Mouse (Mus musculus) thymus, adult 2 months (tissue): Measurements from ENCODE around the gene Ezr. TPM values are rescaled to one million over a fixed set of nuclear protein-coding genes. Genes with fewer than 3 reads are reported as not detected.
"Not testable (repeated sequence)": the region's sequence is repeated elsewhere in the genome, so short reads cannot be mapped to it uniquely, and the experiment has no call there.

ENCODE experiments used
- DNase-seq: peaks from one replicate; pipeline ENCODE4 v3.0.0; 2021
- H3K27ac ChIP-seq: fragments of 200-500 bp; 2 replicates; pipeline ENCODE4 v1.5.1; 2012; ENCODE audit warnings: low read length, control low read depth; ENCODE audit not compliant: control insufficient read depth, insufficient read depth
- H3K27me3 ChIP-seq: fragments of 200-500 bp; 2 replicates; pipeline ENCODE4 v1.6.1; 2012; ENCODE audit warnings: mild to moderate bottlenecking, low read length, moderate library complexity, mixed read lengths; ENCODE audit not compliant: control insufficient read depth, insufficient read depth
- H3K36me3 ChIP-seq: fragments of 200-500 bp; 2 replicates; pipeline ENCODE4 v1.6.1; 2012; ENCODE audit warnings: mild to moderate bottlenecking, low read length, moderate library complexity; ENCODE audit not compliant: control insufficient read depth, insufficient read depth
- H3K4me1 ChIP-seq: fragments of 200-500 bp; replicated peaks from 2 replicates; pipeline ENCODE4 v1.6.1; 2012; ENCODE audit warnings: low read length; ENCODE audit not compliant: control insufficient read depth, insufficient read depth
- H3K4me3 ChIP-seq: fragments of 200-500 bp; 2 replicates; pipeline ENCODE4 v1.5.1; 2012; ENCODE audit warnings: mild to moderate bottlenecking, low read length, control low read depth, moderate library complexity; ENCODE audit not compliant: control insufficient read depth, insufficient read depth
- CTCF ChIP-seq: fragments of 200-500 bp; IDR thresholded peaks from 2 replicates; pipeline ENCODE4 v1.5.1; 2012; ENCODE audit warnings: mild to moderate bottlenecking, control low read depth, low read length, moderate library complexity, borderline replicate concordance; ENCODE audit not compliant: control insufficient read depth, poor library complexity, insufficient read depth; ENCODE audit errors: extremely low read depth
- POLR2A ChIP-seq: fragments of 200-500 bp; IDR thresholded peaks from 2 replicates; pipeline ENCODE4 v1.6.1; 2012; ENCODE audit warnings: mild to moderate bottlenecking, low read length, control low read depth, moderate library complexity; ENCODE audit not compliant: control insufficient read depth, poor library complexity, insufficient read depth; ENCODE audit errors: extremely low read depth
- WGBS: fragments of 180-500 bp; shearing (Covaris S2); methylation state at CpG from one replicate; pipeline ENCODE4 v1.1.7; 2018; 5-methylcytosine and 5-hydroxymethylcytosine counted together
- polyA plus RNA-seq: library from polyadenylated mRNA; depleted of rRNA; stranded (reverse); fragments of >200 nt; gene quantifications from 2 replicates; pipeline ENCODE4 v1.2.3, GENCODE M21; 2012

The Ezr gene
- polyA plus RNA-seq, 1 experiment, result 149 TPM

DNA sequence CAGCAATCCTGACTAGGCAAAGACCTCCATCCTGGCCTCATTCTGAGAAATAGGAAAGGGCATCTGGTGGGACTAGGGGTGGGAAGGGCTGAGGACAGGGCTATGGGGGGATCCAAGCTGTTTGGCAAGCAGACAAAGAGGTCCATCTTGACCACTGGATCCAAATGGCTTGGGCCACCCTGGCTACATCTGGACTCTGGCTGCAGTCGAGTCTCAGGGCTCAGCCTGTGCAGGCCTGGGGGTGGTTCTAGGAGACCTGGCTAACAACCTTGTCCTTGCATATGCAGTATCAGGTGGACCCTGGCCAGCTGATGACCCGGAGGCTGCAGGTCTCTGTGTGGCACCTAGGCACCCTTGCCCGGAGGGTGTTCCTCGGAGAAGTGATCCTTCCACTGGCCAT lies 49.9 kb downstream of the Ezr start:
- DNase-seq, result no peak
- Histone ChIP-seq H3K36me3 (peaks cover 60% of the 10 kb centered on the region), H3K4me1 (peaks cover 12% of the 10 kb centered on the region), H3K27ac (no peak overlapping the region), H3K4me3 (no peak overlapping the region), H3K27me3 (no peaks in the 10 kb centered on the region)
- 98% methylated on average over 4 of the region's 4 CpGs for WGBS
- TF ChIP-seq CTCF (no peak), POLR2A (no peak)

DNA sequence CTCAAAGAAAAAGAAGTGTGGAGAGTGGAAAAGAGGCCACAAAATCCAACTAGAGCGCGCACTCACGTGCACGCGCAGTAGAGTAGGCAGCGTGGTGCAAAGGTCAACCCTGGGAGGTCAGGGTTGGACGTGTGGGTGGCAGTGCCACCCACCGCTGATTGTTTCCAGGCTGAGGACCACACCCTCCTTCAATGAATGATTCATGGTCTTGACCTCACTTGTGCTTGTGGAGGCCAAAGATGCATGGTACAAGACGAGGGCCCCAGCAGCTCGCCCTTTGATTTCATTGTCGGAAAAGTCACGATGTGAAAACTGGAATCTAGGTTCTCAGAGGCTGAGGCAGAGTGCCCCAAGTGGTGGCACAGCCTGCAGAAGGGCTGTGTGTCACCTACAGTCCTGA lies 51.0 kb downstream of the Ezr start:
- TF ChIP-seq CTCF (no peak), POLR2A (no peak)
- WGBS, result 98% methylated on average over 12 of the region's 12 CpGs
- DNase-seq, result no peak

DNA sequence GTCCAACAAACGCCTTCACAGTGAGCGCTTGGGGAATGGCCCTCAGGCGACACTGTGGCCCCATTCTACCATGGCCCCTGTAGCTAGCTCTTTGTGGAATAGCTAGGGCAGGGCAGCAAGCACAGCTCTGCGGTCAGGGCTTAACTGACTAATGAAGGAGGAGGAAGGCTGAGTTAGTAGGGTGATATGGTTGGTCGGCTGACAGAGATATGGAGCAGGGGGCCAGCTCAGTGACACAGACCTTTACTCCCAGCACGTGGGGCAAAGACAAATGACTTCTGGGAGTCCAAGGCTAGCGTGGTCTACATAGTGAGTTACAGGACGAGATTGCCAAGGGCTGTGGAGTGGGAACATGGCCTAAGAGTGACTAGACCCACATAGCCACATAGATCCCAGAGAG lies 51.5 kb downstream of the Ezr start:
- 95% methylated on average over 8 of the region's 8 CpGs for WGBS
- no peak for TF ChIP-seq POLR2A
- no peak for TF ChIP-seq CTCF

More for the DNA sequence above, 51.0 kb downstream of the Ezr start:
- Histone ChIP-seq H3K27ac (no peak overlapping the region), H3K36me3 (peaks cover 50% of the 10 kb centered on the region), H3K4me3 (no peak overlapping the region), H3K4me1 (peaks cover 5% of the 10 kb centered on the region), H3K27me3 (no peaks in the 10 kb centered on the region)

DNA sequence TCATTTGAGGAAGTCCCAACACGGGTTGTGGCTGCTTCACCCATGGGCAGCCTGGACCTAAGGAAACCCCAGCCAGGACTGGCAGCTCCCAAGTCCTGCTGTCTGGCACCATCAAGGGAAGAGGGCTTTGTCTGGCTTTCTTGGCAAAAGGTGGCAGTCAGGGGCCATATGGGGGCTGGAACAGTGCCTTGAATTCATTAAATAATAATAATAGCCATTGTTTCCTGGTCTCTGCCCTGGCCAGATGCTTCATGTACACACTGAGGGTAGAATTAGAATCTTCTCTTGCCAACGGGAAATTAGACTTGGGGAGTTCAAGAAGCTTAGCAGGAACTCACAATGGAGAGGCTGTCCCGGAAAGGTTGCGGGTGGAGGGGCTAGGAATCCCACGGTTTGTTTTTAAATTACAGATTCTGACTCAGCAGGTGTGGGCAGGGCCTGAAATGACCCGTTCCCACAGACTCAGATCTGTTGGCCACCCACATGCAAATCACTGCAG lies 53.3 kb downstream of the Ezr start:
- no peak overlapping the region for H3K27ac ChIP-seq
- WGBS, result 50% methylated on average over 6 of the region's 6 CpGs
- no peaks in the 10 kb centered on the region for H3K4me1 ChIP-seq
- DNase-seq, result no peak
- H3K36me3 ChIP-seq, result peaks cover 39% of the 10 kb centered on the region
- no peak for TF ChIP-seq CTCF
- TF ChIP-seq POLR2A, result no peak
- H3K4me3 ChIP-seq, result no peak overlapping the region
- H3K27me3 ChIP-seq, result no peaks in the 10 kb centered on the region

More for the DNA sequence above, 51.5 kb downstream of the Ezr start:
- Histone ChIP-seq H3K4me1 (peaks cover under 1% of the 10 kb centered on the region; the same call in 1 of the 2 replicates), H3K27me3 (no peaks in the 10 kb centered on the region), H3K4me3 (no peak overlapping the region), H3K36me3 (peaks cover 46% of the 10 kb centered on the region), H3K27ac (no peak overlapping the region)
- DNase-seq, result no peak

DNA sequence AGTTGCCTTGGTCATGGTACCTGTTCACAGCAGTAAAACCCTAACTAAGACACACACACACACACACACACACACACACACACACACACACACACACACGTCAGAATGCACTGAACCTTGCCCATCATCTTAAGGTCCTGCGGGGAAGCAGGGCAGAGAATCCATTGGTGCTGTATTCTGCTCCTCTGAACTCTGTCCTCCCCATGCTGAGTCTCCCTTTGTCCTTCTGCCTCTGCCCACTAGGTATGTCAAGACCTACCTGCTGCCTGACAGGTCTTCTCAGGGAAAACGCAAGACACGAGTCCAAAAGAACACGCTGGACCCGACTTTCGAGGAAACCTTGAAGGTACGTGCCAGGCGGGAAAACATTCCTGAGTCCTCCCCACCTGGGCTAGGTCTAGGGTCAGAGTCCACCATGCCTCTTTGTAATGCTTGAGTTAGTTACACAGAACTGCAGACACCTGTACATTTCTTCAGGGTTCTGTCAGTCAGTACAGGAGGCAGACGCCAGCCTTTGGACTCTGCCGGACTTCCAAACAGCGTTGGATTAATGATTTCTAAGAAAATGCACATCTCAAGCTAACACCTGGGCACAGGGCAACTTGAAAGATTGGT lies 54.5 kb downstream of the Ezr start:
- Histone ChIP-seq H3K4me1 (no peaks in the 10 kb centered on the region), H3K4me3 (no peak overlapping the region), H3K36me3 (peaks cover 29% of the 10 kb centered on the region), H3K27ac (no peak overlapping the region), H3K27me3 (no peaks in the 10 kb centered on the region)
- DNase-seq, result no peak
- 96% methylated on average over 12 of the region's 12 CpGs for WGBS
- TF ChIP-seq CTCF, result no peak
- no peak for TF ChIP-seq POLR2A

DNA sequence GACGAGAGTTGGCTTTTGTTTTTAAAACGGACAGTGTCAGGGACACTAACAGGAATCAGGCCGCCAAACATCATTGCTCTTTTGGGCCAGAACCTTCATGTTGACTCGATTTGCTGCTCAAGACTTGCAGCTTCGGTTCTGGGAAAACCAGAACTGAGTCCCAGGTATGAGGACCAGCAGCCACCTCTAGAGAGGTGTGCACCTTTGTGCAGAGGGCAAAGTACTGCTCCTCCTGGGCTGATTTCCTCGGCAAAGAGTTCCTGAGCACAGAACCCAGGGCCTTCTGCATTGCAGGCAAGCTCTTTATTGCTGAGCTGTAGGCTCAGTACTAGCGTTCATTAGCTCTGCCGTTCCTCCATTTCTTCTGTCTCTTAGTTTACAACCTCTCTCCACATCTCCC lies 68.6 kb downstream of the Ezr start:
- not testable (repeated sequence) for H3K36me3 ChIP-seq, H3K27ac ChIP-seq, H3K4me3 ChIP-seq, H3K4me1 ChIP-seq, DNase-seq, H3K27me3 ChIP-seq
- WGBS, result 98% methylated on average over 8 of the region's 8 CpGs

DNA sequence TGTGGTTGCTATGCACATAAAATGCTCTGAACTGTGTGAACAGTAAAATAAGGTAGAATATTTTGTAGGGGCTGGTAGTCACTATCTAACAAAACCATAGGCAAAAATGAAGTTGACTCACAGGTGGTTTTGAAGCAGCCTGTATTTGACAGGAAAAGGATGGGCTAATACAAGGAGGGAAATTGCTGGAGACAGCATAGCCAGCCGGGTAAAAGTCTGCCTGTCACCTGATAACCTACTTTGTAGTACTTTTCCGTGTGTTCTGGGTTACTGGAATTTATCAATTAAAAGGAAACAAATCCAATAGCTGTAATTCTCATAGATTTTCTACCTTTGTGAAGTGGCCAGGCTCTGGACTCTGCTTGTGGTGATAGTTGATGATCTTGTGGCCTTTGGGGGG lies 69.1 kb downstream of the Ezr start:
- H3K4me1 ChIP-seq, H3K4me3 ChIP-seq, H3K36me3 ChIP-seq, DNase-seq, H3K27ac ChIP-seq, H3K27me3 ChIP-seq: not testable (repeated sequence)
- WGBS, result 91% methylated on average over 2 of the region's 2 CpGs

DNA sequence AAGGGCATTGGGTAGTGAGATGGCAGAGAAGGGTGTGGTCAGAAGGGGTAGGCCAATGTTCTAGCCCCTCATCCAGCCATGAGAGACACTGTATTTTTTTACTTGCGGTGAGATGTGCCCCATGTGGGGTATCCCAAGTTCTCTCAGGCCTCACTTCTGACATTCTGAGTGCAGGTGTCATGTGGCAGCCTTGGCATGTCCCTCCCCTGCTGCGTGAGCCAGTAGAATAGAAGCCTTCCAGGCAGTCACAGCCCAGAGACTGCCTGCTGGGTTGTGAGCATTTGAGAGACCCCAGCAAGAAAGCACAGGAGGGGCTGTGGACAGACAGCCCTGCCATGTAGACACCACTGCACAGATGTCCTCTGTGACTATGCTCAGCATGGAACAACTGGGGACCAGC lies 74.4 kb downstream of the Ezr start:
- H3K36me3 ChIP-seq, DNase-seq, H3K27ac ChIP-seq, H3K27me3 ChIP-seq, H3K4me3 ChIP-seq, H3K4me1 ChIP-seq: not testable (repeated sequence)
- WGBS, result 98% methylated on average over 2 of the region's 2 CpGs

DNA sequence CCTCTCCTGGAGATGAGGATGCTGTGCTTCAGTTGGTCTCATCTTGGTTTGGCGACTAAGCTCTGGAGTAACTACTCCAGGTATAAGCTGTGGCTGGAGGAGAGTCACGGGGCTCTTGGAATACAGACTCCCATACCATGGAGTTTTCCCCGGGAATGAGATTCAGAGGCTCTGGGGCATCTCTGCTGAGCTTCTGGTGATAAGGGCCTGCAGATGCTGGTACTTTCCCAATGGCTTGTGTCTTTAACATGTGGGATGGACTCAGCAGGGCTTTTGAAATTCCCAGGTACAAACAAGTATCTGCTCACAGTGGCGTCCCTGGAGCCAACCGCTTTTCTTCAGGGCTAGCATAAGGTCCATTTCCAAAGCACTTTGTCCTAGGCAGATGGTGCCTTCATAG lies 75.2 kb downstream of the Ezr start:
- not testable (repeated sequence) for H3K4me1 ChIP-seq, H3K27ac ChIP-seq, H3K4me3 ChIP-seq, H3K36me3 ChIP-seq, H3K27me3 ChIP-seq, DNase-seq
- 92% methylated on average over 5 of the region's 5 CpGs for WGBS

DNA sequence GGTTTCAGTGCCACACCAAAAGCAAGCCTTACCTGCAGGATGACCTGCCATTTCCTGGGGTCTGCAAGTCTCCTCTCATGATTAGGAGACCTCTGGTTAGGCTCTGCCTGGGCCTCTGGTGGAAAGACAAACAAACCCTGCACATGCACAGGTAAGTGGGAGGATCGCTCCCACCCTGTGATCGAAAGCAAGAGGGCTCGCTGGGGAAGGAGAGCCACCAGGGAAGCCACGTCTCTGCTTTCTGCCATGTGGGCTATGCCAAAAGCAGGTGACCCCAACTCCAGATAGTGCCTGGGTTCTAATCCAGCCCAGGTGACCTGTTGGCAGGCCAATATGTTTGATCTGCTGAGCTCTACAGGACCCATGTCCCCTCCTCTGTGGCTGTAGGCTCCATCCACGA lies 76.1 kb downstream of the Ezr start:
- not testable (repeated sequence) for DNase-seq, H3K36me3 ChIP-seq, H3K4me1 ChIP-seq, H3K27ac ChIP-seq, H3K4me3 ChIP-seq, H3K27me3 ChIP-seq
- 90% methylated on average over 5 of the region's 5 CpGs for WGBS
